Mouse (Mus musculus) small intestine, adult 2 months (tissue): ENCODE results near the gene Lrp10.

Source experiments
- CTCF ChIP-seq: fragments of 200-500 bp; IDR thresholded peaks from 2 replicates; pipeline ENCODE4 v1.5.1; 2012; ENCODE audit warnings: low read depth, mild to moderate bottlenecking, control low read depth, inconsistent platforms, low read length, moderate library complexity, mixed read lengths; ENCODE audit not compliant: insufficient replicate concordance, insufficient read length; ENCODE audit errors: extremely low read depth
- POLR2A ChIP-seq: fragments of 200-500 bp; IDR thresholded peaks from 2 replicates; pipeline ENCODE4 v1.6.1; 2012; ENCODE audit warnings: low read depth, mild to moderate bottlenecking, control low read depth, inconsistent platforms, low read length, moderate library complexity

GRCm38 (mm10) chr14:54471467-54471866, 7.5 kb downstream of the Lrp10 start:
- TF ChIP-seq CTCF (no peak), POLR2A (no peak)
